Mouse (Mus musculus): ENCODE measurements around the gene Crip1. TPM values are rescaled to one million over a fixed set of nuclear protein-coding genes. Genes with fewer than 3 reads are reported as not detected.

The Crip1 gene
- polyA plus RNA-seq, 1 experiment from 2014 or later, result 102 TPM

DNA sequence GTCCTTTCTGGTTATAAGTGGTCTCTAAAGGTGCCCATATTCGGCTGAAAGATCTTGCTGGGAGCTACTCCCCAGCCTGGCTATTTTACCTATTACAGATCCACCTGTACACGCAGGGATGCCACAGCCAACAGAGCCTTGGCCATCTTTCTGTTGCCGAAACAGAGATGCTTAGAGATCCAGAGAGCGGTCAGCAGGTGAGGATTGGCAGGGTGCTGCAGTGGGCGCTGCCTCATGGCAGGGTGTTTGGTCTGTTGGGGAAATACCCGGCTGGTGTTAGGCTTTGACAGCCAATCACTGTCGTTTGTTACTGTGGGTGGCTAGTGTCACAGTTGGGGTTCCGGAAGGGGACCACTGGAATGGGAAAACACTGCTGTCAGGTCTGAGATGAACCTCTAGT, 11.9 kb downstream of the Crip1 start:
- no peaks in the 10 kb centered on the region for H3K9me3 ChIP-seq
- no peak overlapping the region for H3K9ac ChIP-seq
- no peaks in the 10 kb centered on the region; the same call in 1 of the 2 replicates for H3K27me3 ChIP-seq
- no peak overlapping the region for H3K4me2 ChIP-seq (replicated peaks)
- peaks cover 14% of the 10 kb centered on the region for H3K4me1 ChIP-seq
- no peak for ATAC-seq (ENCODE audit: insufficient number of reproducible peaks, insufficient read depth, low FRiP score, low TSS enrichment)
- peak overlapping the region; percentile 53; the same call in 1 of the 2 replicates for H3K4me3 ChIP-seq
- H3K27ac ChIP-seq, result no peak overlapping the region
- 86% methylated on average over 8 of the region's 8 CpGs for WGBS
- H3K36me3 ChIP-seq, result peaks cover 12% of the 10 kb centered on the region

DNA sequence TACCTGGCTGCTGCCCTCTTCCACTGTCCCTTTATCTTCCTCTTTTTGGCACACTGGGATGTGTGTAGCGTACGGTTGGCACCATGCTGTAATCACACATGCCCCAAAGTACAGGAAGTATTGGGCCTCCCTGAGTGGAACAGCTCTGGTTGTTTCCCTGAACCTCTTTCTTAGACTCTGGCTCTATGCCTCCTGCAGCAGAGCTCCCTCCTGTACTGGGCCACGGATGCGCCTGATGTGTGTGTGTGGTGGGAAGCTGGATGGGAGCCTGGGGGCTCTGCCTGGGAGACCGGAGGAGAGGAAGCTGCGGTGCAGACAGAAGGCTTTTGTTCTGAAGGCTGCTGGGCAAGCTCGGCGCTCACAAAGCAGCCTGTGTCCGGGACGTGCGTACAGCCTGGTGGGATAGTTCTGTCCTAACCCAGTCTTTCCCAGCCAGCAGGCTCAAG, 17.5 kb downstream of the Crip1 start:
- WGBS, result 44% methylated on average over 11 of the region's 11 CpGs
- H3K9ac ChIP-seq, result no peak overlapping the region; the same call in 1 of the 2 replicates
- peak overlapping the region; percentile 83 for H3K27ac ChIP-seq

DNA sequence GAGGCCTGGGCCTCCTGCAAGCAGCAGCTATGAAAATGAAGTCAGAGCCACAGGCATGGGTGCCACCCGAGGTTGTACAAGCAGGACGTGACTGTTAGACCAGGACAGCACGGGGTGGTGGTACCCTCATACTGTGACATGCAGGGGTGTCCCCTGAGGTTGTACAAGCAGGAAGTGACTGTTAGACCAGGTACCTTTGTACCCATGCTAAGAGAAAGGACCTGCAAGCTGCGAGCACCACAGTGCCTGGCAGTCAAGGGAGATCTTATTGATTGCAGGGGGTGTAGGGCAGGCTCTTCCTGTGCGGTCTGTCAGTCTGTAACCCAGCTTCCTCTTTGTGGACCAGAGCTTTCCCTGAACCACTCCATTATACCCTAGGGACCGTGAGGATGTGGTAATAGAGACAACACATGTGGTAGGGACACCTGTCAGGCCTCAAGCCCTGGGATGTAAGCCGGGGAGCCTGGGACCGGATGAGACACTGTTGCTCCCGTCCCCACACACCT, 22.0 kb downstream of the Crip1 start:
- Histone ChIP-seq H3K4me2 (replicated peaks) (no peak overlapping the region), H3K9me3 (no peaks in the 10 kb centered on the region), H3K36me3 (no peaks in the 10 kb centered on the region), H3K4me1 (no peaks in the 10 kb centered on the region), H3K27me3 (no peaks in the 10 kb centered on the region), H3K4me3 (no peak overlapping the region), H3K9ac (no peak overlapping the region), H3K27ac (no peak overlapping the region)
- 83% methylated on average over 9 of the region's 9 CpGs for WGBS
- ATAC-seq (ENCODE audit: insufficient number of reproducible peaks, insufficient read depth, low FRiP score, low TSS enrichment), result no peak

More for the DNA sequence above, 17.5 kb downstream of the Crip1 start:
- Histone ChIP-seq H3K27me3 (no peaks in the 10 kb centered on the region), H3K36me3 (peaks cover 12% of the 10 kb centered on the region), H3K9me3 (no peaks in the 10 kb centered on the region), H3K4me3 (no peak overlapping the region), H3K4me1 (no peaks in the 10 kb centered on the region), H3K4me2 (replicated peaks) (no peak overlapping the region)
- ATAC-seq (ENCODE audit: insufficient number of reproducible peaks, insufficient read depth, low FRiP score, low TSS enrichment), result peak; percentile 53; the same call in 1 of the 2 replicates

DNA sequence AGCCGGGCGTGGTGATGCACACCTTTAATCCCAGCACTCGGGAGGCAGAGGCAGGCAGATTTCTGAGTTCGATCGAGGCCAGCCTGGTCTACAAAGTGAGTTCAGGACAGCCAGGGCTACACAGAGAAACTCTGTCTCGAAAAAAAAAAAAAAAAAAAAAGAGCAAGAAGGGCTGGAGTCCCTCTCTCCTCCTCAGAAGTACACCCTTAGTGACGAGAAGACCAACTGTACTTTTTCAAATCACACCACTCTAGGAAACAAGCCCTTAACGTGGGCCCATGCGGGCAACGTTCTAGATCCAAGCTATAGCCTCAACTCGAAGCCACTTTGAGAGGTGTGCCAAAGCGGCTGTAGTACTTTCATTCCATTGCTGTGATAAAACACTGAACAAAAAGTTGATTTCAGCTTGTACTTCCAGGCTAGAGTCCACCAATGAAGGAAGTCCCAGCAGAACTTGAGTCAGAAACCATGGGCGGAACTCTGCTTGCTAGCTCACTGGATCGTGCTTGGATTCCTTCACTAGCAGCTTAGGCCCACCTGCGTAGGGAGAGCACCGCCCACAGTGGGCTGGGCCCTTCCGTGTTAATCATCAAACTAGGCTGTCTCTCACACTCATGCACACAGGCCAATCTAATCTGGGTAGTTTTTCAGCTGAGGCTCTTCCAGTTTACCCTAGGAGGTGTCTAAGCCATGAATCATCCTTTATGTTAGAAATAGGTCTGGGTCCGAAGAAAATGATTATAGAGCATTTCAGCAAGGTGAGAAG, 31.0 kb downstream of the Crip1 start:
- no peak overlapping the region for H3K4me3 ChIP-seq
- 85% methylated on average over 18 of the region's 18 CpGs for WGBS
- no peak overlapping the region for H3K27ac ChIP-seq
- H3K4me2 ChIP-seq (replicated peaks), result no peak overlapping the region
- no peaks in the 10 kb centered on the region for H3K36me3 ChIP-seq
- H3K9me3 ChIP-seq, result no peaks in the 10 kb centered on the region
- no peaks in the 10 kb centered on the region for H3K4me1 ChIP-seq
- H3K27me3 ChIP-seq, result no peaks in the 10 kb centered on the region
- no peak for ATAC-seq (ENCODE audit: insufficient number of reproducible peaks, insufficient read depth, low FRiP score, low TSS enrichment)
- H3K9ac ChIP-seq, result no peak overlapping the region

DNA sequence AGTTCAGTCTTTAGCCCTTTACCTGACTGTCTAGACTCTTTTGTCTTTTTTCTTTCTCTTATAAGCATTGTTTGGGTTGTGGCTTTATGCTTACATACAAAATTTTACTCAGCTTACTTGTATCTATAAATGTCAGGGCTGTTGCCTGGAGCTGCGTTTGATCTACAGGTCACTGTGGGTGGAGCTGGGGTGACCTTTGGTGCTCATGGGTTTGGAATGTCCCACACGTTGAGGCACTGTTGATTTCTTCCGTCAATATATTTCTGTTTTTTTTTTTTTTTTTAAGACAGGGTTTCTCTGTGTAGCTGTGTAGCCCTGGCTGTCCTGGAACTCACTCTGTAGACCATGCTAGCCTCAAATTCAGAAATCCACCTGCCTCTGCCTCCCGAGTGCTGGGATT, 34.9 kb downstream of the Crip1 start:
- WGBS, result 52% methylated on average over 4 of the region's 4 CpGs
- Histone ChIP-seq H3K27me3 (peaks cover 11% of the 10 kb centered on the region; the same call in 1 of the 2 replicates), H3K4me1 (no peaks in the 10 kb centered on the region; the same call in 1 of the 2 replicates), H3K9me3 (no peaks in the 10 kb centered on the region), H3K4me2 (replicated peaks) (no peak overlapping the region), H3K4me3 (no peak overlapping the region), H3K9ac (no peak overlapping the region), H3K36me3 (no peaks in the 10 kb centered on the region), H3K27ac (no peak overlapping the region)
- no peak for ATAC-seq (ENCODE audit: insufficient number of reproducible peaks, insufficient read depth, low FRiP score, low TSS enrichment)

DNA sequence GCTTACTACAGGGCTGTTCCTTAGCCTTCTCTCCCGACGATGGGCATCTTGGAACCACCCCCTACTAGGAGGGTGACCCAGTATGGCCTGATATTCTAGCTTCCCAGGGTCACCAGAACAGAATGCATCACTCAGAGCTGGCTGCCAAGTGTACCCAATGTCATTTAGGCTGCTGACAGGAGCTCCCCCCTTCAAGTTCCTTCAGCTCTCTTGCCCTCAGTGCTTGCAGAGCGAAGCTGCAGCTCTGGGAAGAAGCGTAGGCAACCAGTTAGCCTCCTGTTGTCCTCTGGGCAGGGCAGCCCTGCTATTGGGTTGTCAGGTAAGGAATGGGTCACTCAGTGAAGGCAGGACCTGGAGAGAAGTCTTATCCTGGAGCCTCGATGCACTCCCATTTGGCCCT, 38.8 kb downstream of the Crip1 start:
- peaks cover 20% of the 10 kb centered on the region for H3K27me3 ChIP-seq
- no peak overlapping the region; the same call in 1 of the 2 replicates for H3K4me3 ChIP-seq
- peaks cover 14% of the 10 kb centered on the region for H3K36me3 ChIP-seq
- no peak for ATAC-seq (ENCODE audit: insufficient number of reproducible peaks, insufficient read depth, low FRiP score, low TSS enrichment)
- no peak overlapping the region for H3K27ac ChIP-seq
- no peaks in the 10 kb centered on the region for H3K9me3 ChIP-seq
- WGBS, result 67% methylated on average over 5 of the region's 5 CpGs
- no peak overlapping the region; the same call in 1 of the 2 replicates for H3K4me2 ChIP-seq (replicated peaks)
- peaks cover 17% of the 10 kb centered on the region for H3K4me1 ChIP-seq
- 0 out of 2 replicates have a peak overlapping the region, but pooled peaks have one; percentile 73 for H3K9ac ChIP-seq

DNA sequence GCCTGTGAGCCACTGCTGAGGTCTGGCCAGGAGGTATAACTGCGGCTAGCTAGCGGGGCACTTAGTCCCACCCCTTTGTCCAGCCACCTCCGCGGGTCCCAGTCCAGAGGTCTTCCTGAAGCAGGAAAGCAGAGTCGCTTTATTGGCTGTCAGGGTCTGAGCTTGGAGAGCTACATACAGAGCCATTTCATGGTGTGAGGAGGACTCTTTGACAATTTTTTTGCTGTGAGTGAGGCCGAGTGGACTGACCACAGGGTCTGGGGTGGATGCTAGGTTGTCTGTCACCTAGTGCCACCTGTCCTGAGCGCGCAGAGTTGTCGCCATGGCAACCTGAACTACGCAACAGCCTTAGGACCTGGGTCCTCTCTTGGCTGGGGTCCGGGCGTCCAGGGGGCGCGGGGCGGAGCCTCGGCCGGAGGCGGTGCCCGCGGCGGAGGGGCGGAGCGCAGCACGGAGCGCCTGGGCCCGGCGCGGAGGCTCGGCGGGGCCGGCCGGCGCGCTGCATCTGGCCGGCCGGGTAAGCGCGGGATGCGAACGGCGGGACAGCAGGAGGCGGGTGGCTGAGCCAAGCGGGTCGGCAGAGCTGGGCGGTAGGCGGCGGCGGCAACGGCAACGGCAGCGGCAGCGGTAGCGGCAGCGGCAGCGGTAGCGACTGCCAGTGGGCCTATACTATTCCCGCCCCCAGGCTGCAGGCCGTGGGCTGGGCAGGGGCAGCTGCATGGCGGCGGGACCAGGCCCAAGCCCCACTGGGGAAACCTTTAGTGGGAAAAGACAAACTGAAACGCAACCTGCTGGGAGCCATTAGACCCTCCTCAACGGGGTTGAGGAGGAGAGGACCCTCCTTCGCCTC, 39.6 kb downstream of the Crip1 start, which contains the start of gene Tmem121:
Gene Tmem121 (plus strand): TSS at position 489 of the 850 bp plus-strand sequence.
- peak; percentile 6; the same call in 1 of the 2 replicates for ATAC-seq (ENCODE audit: insufficient number of reproducible peaks, insufficient read depth, low FRiP score, low TSS enrichment)
- Histone ChIP-seq H3K4me2 (replicated peaks) (peak within 1 kb of the TSS; percentile 89), H3K27ac (no peak within 1 kb of the TSS), H3K9me3 (no peaks in the 10 kb centered on the region), H3K36me3 (peaks cover 16% of the 10 kb centered on the region), H3K4me3 (peak within 1 kb of the TSS; percentile 71), H3K9ac (peak within 1 kb of the TSS; percentile 73), H3K27me3 (peaks cover 20% of the 10 kb centered on the region), H3K4me1 (peaks cover 17% of the 10 kb centered on the region)
- 1% methylated on average over 62 of the region's 63 CpGs for WGBS

DNA sequence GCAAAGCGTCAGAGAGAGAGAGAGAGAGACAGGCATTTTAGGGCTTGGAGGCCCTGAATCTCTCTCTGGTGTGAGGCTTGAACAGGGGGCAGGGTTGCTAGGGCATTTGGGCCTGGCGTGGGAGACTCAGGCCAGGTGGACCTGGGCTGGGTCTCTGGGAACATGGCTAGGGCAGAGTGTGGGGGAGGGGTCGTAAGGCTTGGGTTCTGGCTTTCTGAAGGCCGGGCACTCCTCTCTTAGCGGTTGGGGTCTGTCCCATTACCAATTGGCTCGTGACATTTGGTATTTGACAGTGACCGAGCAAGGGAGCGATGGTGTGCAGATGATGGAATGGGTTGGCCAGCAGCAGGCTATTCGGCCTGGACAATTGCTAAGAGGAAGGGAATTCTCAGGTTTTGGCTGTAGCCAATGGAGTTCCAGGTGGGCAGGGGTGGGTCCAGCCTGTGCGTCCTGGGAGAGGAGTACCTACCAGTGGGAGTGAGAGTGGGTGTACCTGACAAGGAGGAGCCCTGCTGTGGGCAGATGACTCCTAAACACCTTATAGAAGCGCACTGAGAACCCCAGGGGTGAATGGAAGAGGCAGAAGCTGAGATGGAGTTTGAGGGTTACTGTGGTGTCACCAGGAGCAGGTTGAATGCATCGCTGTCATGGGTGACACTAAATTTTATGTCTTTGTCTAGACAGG, 40.4 kb downstream of the Crip1 start:
- peak overlapping the region; percentile 73 for H3K9ac ChIP-seq
- H3K9me3 ChIP-seq, result no peaks in the 10 kb centered on the region
- ATAC-seq (ENCODE audit: insufficient number of reproducible peaks, insufficient read depth, low FRiP score, low TSS enrichment), result no peak
- no peak overlapping the region for H3K27ac ChIP-seq
- peak overlapping the region; percentile 89 for H3K4me2 ChIP-seq (replicated peaks)
- WGBS, result 40% methylated on average over 12 of the region's 12 CpGs
- H3K4me3 ChIP-seq, result peak overlapping the region; percentile 71
- H3K36me3 ChIP-seq, result peaks cover 16% of the 10 kb centered on the region
- H3K4me1 ChIP-seq, result peaks cover 17% of the 10 kb centered on the region
- H3K27me3 ChIP-seq, result peaks cover 20% of the 10 kb centered on the region

DNA sequence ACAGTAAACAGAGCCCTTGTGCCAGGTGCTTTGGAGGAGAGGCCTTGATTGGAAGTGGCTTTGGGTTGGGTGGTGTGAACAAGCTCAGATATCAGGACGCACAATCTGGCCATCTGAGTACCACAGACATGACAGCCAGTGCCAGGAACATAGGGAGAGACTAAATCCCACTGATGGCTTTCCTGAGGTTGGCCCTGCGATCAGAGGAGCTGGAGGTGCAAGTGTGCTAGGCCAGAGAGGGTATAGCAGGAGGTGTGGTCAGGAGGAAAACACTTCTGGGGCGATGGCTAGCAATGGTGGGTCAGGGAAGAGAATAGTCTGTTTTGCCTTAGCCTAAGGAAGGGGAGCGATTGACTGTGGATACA, 40.9 kb downstream of the Crip1 start:
- 59% methylated on average over 4 of the region's 4 CpGs for WGBS
- Histone ChIP-seq H3K4me2 (replicated peaks) (peak overlapping the region; percentile 89), H3K9ac (no peak overlapping the region), H3K36me3 (peaks cover 16% of the 10 kb centered on the region), H3K4me3 (peak overlapping the region; percentile 71; the same call in 1 of the 2 replicates), H3K9me3 (no peaks in the 10 kb centered on the region), H3K27me3 (peaks cover 20% of the 10 kb centered on the region), H3K4me1 (peaks cover 17% of the 10 kb centered on the region), H3K27ac (no peak overlapping the region)
- ATAC-seq (ENCODE audit: insufficient number of reproducible peaks, insufficient read depth, low FRiP score, low TSS enrichment), result no peak

DNA sequence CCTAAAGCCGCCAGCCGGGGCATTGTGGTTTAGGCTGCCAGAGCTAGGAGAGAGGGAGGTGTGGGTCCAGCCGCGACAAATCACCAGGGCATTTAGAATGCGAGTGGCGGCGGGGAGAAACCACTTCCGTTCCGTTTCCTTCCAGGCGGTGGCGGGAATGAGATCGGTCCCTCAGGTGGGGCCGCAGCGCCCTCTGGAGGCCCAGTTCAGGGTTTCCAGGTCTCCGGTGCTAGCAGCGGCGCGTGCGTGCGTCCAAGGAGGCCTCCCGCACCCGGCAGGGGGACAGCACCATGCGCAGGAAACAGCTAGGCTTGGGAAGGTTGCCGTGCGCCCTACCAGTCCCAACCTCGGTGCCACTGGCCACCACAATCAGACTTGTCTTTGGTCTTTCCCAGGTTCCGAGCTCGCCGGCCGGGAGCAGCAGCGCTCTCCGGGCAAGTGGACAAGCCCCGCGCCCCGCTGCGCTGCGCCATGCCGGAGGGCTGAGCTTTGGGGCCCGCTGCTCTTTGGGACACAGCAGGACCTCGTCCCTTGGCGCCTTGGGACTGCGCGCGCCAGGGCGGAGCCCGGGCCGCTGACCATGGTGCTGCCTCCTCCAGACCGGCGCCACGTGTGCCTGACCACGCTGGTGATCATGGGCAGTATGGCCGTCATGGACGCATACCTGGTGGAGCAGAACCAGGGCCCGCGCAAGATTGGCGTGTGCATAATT, 41.6 kb downstream of the Crip1 start:
- 2% methylated on average over 56 of the region's 56 CpGs for WGBS
- H3K4me3 ChIP-seq, result peak overlapping the region; percentile 71
- peak overlapping the region; percentile 89 for H3K4me2 ChIP-seq (replicated peaks)
- H3K27ac ChIP-seq, result no peak overlapping the region
- peak overlapping the region; percentile 31 for H3K9ac ChIP-seq
- peaks cover 17% of the 10 kb centered on the region for H3K4me1 ChIP-seq
- peaks cover 16% of the 10 kb centered on the region for H3K36me3 ChIP-seq
- 0 out of 2 replicates have a peak, but pooled peaks have one; percentile 3 for ATAC-seq (ENCODE audit: insufficient number of reproducible peaks, insufficient read depth, low FRiP score, low TSS enrichment)
- peaks cover 20% of the 10 kb centered on the region for H3K27me3 ChIP-seq
- no peaks in the 10 kb centered on the region for H3K9me3 ChIP-seq

All from embryonic facial prominence, embryonic 12.5 days (tissue).